Mouse (Mus musculus): ENCODE measurements around the gene Igdcc4.

Igdcc4 gene

DNA sequence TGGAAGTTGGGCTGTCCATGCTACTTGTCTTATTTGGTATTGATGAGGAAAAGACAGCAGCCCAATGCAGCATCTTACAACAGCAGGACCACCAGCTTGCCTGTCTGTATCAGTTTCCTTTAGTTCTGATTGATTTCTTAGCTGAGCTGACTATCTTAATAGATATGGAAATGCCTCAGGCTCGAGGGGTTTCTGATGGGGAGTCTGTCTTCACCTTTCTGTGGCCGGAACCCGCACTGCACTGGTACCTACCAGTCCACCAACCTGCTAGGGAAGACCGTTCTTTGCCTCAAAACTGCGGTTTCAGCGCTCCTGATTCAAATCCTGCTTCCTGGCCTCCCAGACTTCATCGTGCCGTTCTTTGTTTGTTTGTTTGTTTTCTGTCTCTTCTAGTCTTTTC is 60.6 kb downstream of the Igdcc4 start:
- DNase-seq = no peak

DNA sequence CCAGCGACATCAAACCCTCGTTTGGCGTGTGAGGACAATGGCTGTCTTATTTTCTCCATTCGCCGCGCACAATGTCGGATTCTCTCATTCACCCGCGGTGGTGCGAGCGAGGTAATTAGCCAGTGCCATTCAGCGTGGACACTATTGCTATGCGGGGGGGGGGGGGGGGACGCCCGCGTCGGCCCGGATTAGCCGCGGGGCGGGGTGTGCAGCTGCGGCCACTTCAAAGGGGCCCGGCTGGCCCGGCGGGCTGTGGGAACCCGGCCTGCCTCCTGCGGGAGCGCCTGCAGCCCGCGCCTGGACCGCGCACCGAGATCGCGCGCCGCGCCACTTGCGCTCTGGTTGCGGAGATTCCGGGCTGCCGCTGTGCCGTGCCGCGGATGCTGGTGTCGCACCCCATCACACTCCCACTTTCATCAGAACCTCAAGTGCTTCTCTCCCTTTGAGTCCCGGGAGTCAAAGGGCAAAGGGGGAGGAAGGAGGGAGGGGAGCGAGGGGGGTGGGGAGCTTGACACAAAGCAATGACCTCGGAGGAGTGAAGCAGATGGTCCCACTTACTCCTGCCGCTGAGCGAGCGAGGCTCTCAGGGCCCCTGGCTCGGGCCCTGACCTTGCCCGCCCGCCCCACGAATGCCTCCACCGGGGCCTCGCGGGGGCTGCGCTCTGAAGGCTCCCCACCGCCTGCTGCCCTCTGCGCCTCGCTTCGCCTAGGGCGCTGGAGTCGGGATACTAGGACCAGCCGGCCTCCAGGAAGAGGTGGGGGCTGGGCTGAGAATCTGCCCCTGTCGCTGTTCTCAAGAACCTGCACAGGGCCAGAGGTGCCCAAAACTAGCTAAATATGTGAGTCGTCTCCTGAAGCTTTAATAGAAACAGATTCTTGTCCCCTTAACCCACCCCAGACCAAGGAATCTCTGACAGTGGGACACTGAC is 61.7 kb downstream of the Igdcc4 start:
- DNase-seq = no peak

- peak in 1 of 2 experiments; percentile 29 for DNase-seq
Measured at GRCm38 (mm10) chr9:65164870-65165269, 63.6 kb downstream of the Igdcc4 start.

DNA sequence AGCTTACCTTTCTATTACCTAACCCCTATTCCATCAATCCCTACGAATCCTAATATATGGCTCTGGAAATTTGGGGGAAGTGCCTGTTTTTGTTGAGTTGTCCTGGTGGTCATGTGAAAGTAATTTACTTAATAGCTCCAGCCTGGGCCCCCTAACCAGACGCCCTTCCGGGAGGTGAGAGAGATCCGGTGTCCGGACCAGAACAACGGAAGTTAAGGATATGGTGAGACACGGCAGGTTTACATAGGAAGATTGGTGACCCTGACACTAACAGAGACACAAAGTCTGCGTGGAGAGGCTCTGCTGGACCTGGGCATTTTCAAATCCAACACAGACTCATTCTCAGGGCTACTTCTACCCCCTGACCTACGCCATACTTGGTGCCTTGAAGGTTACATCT is 65.1 kb downstream of the Igdcc4 start:
- DNase-seq = no peak

GRCm38 (mm10) chr9:65168534-65168933 is 67.2 kb downstream of the Igdcc4 start:
- no peak for DNase-seq

DNA sequence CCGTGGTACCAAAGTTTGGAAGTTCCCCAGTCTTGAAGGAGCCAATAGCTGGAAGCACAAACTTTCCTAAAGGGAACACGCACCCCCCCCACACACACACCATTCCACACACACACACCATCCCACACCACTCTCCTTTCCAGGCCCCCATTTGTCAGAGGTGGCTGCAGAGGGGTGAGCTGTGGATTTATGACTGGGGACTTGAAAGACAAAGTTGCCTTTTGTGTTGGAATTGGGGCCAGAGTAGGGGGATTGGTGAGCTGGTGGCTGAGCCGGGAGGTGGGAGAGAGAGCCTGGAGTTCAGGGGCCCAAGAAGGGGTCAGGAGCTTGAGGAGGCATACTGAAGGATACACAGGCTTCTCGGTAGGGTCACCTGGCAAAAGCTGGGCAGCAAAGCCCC is 67.7 kb downstream of the Igdcc4 start:
- DNase-seq = no peak

DNA sequence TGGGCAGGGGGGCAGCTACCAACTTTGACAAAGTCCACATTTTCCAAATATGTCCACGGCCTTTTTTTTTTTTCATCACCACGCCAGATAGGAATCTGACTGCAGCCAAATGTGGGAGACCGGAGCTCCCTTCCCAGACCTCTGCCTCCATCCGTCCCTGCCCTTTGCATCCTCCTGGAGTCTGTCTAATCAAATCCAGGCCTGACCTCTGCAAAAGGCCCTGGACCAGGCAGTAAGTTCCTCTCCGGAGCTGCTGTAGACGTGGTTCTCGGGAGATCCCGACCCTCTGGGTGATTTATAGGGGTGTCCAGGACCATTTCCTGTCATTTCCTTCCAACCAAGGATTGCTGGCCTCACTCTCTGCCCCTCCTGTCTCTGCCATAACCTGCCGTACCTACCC is 71.4 kb downstream of the Igdcc4 start:
- no peak for DNase-seq

DNA sequence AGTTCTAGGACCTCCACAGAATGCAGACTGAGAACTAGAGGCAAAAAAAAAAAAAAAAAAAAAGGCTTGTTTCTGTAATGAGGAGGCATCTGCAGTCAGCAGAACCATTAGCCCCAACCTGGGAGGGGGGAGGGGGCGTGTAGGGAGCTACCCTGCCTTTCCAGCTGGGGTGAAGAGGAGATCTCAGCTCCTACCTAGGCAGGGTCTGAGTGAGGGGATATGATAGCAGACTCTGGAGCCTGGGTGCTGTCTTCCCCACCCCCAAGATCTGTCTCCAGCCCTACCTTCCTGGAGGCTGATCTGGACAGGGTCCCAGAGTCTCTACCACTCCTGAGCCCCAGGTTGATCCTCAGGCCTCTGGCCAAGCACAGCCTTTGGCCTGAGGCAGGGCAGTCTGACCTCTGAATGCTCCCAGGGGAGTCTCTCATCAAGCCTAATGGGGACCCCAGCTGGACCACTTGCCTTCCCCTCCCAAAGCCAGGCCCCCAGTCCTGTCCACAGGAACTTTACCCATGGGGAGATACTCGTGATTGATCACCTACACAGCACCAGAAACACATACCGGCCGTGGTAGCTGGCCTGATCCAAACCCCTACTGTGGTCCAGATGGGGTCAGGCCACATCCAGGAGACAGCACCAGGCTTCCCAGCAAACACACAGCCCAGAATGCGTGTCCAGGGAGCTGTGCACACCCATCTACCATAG is 74.1 kb downstream of the Igdcc4 start:
- DNase-seq = no peak

GRCm38 (mm10) chr9:65175939-65176871 is 74.9 kb downstream of the Igdcc4 start:
- DNase-seq = peak in 1 of 2 experiments; percentile 28

GRCm38 (mm10) chr9:65177497-65177896 is 76.2 kb downstream of the Igdcc4 start:
- DNase-seq = no peak

- no peak for DNase-seq
Measured at GRCm38 (mm10) chr9:65177912-65178311, 76.6 kb downstream of the Igdcc4 start.

- no peak for DNase-seq
Measured at GRCm38 (mm10) chr9:65178336-65179213, 77.3 kb downstream of the Igdcc4 start.

- DNase-seq = peak in 1 of 2 experiments; percentile 12
Measured at GRCm38 (mm10) chr9:65179817-65180624, 78.7 kb downstream of the Igdcc4 start.

Measured in B cell, adult 2 months (primary cell).